Mouse (Mus musculus): ENCODE data around the gene Gm28374.
"Not testable (repeated sequence)": the region's sequence is repeated elsewhere in the genome, so short reads cannot be mapped to it uniquely, and the experiment has no call there.

Gm28374 gene

DNA sequence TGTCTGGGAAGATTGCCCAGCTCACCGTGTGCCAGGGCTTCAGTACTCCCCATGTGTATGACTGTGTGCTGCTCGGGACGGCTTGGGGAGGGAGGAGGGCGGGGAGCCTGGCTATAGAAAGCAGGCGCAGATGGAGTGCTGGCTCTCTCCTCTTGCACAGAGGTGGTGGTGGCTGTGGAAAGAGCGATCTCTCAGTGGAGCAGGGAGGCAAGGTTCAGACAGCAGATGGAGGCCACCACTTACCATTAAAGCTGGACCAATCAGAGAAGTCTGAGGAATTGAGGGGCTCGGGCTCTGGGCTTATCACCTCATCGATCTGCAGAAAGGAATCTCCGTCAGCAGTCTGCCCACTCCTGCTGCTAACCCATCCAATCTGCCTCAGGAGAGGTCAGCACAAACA lies at the start of gene Gm28374:
TSS of gene Gm28374 (minus strand) at position 101 of the 400 bp plus-strand sequence.
- in situ Hi-C loops (cut with MboI; ENCODE audit: low sequenced_read_pairs): no loop called here

DNA sequence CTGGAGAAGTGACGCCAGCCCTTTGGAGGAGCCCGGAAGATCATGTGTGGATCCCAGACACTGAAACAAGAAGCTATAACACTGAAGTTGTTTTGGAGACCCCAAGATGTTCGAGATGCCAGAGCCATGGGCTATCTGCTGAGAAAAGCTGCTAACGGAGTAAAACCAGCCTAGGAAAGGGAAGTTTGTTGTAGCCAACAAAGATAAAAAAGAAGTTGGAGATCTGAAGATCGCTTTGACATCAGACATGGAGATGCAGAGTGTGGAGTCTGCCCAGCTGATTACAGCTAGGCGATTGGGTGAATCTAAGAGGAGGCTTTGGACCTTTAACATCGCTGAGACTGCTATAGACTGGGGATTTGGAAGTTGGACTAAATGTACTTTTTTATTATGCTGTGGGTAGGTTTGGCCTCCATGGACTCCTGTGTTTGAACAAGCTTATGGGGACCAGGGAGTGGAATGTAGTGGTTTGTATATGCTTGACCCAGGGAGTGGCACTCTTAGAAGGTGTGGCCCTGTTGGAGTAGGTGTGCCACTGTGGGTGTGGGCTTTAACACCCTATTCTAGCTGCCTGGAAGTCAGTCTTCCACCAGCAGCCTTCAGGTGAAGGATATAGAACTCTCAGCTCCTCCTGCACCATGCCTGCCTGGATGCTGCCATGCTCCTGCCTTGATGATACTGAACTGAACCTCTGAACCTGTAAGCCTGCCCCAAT lies 48.5 kb upstream of the Gm28374 start:
- in situ Hi-C loops (cut with MboI; ENCODE audit: low sequenced_read_pairs): not testable (repeated sequence)

DNA sequence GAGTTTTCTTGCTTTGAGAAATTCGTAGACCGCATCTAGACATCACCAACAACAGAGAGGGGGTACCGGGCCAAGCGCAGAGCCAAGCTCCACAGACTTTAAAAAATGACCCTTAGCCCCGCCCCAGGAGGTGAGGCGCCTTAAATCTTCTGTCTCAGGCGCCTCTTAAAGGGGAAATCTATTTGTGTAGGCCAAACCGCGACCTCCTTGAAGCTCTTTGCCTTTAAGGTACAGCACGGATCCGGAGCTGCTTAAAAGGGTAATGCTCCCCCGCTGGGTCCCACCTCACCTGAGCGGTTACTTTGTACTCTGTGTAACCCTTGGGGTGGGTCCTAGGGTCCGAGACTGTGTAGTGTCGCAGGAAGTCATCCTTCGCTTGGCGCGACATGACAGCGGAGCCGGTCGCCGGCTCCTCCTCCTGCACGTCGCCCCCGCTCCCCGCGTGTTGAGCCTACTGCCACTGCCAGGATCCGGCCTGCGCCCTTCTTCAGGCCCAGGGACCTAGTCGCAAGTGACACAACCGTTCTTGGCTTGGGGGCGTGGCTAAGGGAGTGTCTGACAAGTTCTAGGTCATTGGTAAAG lies 45.8 kb upstream of the Gm28374 start, which contains the start of gene Snx15:
TSS of gene Snx15 (minus strand) at position 545 of the 582 bp plus-strand sequence.
- in situ Hi-C loops (cut with MboI; ENCODE audit: low sequenced_read_pairs): loop anchor here (10.0 kb wide), 1 partner anchor 163 kb away; the partner anchor contains the start of gene Pola2

DNA sequence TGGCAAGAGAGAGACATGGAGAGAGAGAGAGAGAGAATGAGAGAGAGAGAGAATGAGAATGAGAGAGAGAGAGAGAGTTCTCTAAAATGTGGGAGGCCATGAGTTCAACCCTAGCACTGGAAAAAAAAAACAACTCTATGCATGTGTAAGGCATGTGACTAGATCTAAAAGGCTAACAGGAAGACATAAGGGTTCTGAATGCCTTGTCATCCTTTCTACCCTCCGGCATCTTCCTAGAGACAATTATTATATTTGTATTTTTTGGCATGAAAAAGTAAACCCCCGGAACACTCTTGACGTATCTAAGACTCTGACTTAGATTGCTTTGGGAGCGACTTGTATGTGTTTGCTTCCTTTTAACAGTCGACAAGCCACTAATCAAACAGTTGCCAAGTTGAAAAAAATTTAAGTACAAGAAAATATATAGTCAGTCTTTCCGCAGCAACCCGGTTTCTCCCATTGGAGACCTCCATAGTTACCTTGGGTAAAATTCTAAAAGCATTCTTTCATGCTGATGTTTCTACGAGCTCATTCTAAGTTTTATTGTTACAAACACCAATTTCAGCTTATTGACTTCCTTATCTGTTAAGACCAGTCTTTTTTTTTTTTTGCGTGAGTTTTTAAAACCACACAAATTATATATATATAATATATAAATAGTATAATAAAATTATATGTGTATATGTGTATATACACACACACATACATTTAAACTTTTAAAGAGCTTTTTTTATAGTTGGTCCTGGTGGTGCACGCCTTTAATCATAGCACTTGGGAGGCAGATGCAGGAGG lies 44.9 kb upstream of the Gm28374 start:
- in situ Hi-C loops (cut with MboI; ENCODE audit: low sequenced_read_pairs): loop anchor here (10.0 kb wide), 1 partner anchor 162 kb away; the partner anchor contains the start of gene Pola2

DNA sequence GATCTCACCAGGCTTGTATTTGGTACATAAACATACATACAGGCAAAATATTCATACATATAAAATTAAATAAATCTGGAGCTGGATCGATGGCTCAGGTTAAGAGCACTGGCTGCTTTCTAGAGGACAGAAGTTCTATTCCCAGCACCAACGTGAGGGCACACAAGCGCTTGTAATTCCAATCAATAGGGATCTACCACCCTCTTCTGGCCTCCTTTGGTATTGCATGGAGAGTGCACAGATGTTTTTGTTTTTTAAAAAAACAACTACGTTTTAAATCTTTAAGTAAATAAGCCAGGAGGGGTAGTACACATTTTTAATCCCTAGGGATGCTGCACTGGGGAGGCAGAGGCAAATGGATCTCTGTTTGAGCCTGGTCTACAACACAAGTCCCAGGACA lies 44.2 kb upstream of the Gm28374 start:
- in situ Hi-C loops (cut with MboI; ENCODE audit: low sequenced_read_pairs): loop anchor here (10.0 kb wide), 1 partner anchor 161 kb away; the partner anchor contains the start of gene Pola2

DNA sequence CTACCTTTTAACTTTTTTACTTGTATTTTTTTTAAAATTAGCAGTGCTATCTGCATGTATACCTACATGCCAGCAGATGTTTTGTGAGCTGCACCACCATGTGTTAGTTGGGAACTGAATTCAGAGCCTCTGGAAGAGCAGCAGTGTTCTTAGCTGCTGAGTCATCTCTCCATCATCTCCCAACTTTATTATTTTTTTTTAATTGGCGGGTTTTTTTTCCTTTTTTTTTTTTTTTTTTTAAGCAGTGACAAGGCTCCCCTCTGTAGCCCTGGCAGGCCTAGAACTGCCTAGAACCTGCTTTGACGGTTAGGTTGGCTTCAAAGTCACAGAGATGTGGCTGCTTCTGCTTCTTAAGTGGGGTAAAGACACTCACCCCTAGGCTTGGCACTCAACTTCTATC lies 42.8 kb upstream of the Gm28374 start:
- in situ Hi-C loops (cut with MboI; ENCODE audit: low sequenced_read_pairs): loop anchor here (10.0 kb wide), 1 partner anchor 160 kb away; the partner anchor contains the start of gene Pola2

DNA sequence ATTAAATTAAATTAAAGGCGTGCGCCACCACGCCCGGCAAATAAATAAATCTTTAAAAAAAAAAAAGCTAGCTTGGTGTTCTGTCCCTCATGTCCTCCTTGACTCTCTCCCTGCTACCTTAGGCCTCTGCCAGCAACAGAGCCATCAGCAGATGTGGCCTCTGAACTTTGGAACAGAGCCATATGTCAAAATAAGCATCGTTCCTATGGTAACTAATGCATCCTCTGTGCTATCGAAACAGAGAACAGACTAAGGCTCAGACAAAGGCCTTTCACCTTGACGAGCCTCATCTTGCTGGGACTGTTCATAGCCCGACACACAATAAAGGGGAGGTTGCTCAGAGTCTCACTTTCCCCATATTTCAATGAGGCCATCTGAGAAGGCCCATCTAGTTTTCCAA lies 41.3 kb upstream of the Gm28374 start:
- in situ Hi-C loops (cut with MboI; ENCODE audit: low sequenced_read_pairs): loop anchor here (10.0 kb wide), 1 partner anchor 159 kb away; the partner anchor contains the start of gene Pola2

DNA sequence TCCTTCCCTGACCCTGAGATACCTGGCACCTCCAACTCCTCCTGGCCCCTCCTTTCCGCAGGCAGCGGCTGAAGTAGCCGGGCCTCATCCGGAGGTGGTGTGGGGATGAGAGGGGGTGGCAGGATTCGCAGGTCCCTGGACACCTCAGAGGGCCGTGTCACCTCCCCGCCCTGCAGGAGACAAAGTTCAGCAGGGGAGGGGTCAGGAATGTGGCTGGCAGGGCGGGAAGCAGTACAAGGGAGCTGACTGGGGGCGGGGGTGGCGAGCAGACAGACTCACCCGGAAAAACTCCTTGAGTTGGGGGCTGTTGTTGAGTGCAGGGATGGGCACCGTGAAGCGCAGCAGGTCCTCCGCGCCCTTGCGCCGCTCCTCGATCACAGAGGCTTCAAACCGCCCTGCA lies 39.7 kb upstream of the Gm28374 start:
- in situ Hi-C loops (cut with MboI; ENCODE audit: low sequenced_read_pairs): loop anchor here (10.0 kb wide), 1 partner anchor 157 kb away; the partner anchor contains the start of gene Pola2

DNA sequence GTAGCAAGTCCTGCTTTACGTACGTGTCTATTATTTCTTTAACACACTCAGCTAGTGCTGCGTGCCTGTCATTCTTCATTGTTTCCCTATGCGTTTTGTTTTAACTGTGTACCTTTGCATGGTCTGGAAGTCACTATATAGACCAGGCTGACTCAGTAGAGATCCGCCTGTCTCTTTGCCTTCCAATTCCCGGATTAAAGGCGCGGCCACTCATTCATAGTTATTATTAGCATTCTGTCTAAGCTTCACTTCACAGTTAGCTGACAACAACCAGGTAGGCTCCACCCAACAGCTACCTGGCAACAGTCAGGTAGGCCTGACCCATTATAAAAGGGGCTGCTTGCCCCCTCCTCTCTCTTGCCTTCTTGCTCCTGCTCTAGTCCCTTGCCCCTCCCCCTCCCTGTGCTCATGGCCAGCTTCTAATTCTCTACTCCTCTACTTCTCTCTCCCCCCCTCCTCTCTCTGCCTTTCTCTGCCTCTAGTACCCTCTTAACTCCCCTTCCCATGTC lies 36.7 kb upstream of the Gm28374 start:
- in situ Hi-C loops (cut with MboI; ENCODE audit: low sequenced_read_pairs): no loop called here

DNA sequence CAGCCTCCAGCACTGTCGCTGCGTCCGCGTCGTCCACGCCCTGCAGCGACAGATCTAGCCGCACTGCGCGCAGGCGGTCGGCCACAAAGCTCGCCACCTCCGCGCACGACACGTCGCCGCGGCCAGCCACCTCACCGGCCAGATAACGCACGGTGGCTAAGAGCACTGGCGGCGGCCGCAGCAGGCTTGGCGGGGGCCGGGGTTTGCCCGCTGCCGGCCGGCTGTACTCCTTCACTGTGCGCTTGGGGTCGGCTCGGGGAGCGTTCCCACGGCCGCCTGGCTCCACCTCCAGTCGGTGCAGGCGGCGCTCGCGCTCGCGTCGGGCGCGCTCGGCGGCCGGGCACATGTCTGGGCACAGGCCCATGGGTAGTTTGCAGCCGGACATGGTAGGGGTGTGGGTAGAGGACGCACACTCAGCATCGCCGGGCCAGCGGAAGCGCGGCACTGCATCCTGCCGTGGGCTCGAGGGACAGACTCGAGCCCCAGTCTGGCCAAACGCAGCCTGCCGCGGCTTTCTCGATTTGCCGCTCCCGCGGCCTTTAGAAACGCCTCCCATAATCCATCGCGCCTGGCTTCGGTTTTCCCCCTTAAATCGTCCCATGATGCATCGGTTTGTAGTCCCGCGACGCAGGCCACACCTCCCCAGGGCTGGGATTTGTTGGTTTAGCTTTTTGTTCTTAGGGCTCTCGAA lies 36.1 kb upstream of the Gm28374 start, which contains the start of gene Sac3d1:
TSS of gene Sac3d1 (minus strand) at position 665 of the 691 bp plus-strand sequence.
- in situ Hi-C loops (cut with MboI; ENCODE audit: low sequenced_read_pairs): no loop called here

DNA sequence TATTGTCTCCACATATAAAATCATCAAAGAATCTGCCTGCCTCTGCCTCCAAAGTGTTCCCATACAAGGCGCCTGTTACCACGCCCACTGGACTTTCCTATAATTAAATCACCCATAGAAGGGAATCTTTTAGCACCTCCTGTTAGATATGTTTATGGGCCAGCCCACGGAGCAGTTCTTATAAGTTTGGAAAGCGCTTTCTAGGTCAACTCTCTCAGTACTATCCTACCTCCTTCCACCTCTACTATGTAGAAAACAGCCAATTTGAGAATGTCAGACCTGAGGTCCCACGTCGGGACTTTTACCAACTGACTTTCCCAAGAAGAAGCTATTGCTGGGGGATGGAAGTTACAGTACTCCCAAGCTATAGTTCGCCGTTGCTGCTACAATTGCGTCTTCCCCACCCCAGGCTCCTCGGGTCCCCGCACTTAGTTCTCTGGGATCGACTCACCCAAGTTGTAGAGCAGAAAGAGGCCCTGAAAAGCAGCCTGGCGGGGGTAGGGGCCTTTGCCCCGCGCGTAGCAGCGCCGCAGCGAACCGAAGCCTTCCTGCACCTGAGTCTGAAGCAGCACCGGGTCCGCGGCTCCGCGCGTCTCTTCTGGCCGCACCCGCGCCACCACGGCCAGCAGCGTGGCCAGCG lies 35.4 kb upstream of the Gm28374 start:
- in situ Hi-C loops (cut with MboI; ENCODE audit: low sequenced_read_pairs): no loop called here

DNA sequence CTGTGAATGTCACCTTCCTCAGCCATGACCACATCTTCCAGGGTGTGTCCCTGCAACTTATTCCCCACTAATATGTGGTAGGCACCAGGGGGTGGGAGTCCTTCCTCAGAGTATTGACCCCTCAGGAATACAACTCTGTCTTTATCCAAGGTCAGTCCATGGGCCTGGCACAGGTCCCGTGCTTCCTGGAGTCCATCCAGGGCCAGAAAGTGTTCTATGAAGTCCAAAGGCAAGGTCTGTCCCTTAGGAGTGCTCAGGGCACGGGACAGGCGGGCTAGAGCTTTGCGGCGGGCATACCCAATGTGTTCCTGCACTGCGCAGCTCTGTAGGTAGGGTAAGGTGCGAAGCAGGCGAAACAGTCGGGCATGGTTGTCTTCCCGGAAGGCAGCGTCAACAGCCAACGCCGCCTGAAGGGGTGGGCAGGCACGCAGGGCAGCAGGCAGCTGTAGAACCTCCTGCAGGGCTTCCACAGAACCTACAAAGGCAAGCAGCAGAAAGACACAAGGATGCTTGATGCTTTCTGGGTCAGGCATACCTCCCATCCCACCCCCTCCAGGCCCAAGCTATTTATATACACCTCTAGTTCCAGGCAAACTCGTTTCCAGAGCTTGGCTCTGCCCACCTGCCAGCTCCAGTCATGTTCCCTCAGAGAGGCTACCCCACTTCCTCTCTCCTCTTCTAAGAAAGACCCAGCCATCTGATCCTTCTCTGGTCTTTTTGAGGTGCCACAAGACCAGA lies 34.2 kb upstream of the Gm28374 start:
- in situ Hi-C loops (cut with MboI; ENCODE audit: low sequenced_read_pairs): no loop called here

DNA sequence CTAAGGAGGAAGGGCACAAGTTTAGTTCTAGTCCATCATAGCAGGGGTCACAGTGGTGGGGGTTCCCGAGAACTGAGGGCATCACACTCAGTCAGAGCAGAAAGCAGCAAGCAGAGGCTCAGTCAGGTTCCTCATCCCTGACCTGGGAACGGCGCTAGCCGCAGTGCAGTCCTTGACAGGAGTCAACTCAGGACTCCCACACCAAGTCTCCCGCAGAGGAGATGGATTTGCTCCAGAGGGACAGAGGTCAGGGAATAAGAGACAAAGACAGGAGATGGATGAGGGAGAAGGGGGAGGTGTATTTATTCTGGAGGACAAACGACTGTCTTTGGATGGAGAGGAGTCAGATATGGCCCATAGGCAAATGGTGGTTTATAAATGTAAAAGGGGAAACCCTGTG lies 31.1 kb upstream of the Gm28374 start:
- in situ Hi-C loops (cut with MboI; ENCODE audit: low sequenced_read_pairs): no loop called here

DNA sequence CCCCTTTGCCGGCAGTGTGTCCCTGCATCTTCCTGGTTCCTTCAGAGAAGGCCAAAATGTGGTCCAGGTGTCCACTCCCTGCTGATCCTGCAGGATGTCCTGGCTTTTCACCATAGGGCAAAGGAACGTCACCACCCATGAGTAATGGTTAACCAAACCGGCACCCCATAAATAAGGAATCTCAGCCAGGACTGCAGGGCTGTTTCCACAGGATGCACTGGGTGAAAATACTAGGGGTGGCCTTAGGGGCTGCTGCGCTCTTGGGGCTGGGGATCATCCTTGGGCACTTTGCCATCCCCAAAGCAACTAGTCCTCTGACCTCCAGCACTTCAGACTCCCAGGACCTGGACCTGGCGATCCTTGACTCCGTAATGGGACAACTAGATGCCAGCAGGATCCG lies 23.5 kb upstream of the Gm28374 start, which contains the start of gene Naaladl1:
TSS of gene Naaladl1 (plus strand) at position 197 of the 400 bp plus-strand sequence.
- in situ Hi-C loops (cut with MboI; ENCODE audit: low sequenced_read_pairs): no loop called here

DNA sequence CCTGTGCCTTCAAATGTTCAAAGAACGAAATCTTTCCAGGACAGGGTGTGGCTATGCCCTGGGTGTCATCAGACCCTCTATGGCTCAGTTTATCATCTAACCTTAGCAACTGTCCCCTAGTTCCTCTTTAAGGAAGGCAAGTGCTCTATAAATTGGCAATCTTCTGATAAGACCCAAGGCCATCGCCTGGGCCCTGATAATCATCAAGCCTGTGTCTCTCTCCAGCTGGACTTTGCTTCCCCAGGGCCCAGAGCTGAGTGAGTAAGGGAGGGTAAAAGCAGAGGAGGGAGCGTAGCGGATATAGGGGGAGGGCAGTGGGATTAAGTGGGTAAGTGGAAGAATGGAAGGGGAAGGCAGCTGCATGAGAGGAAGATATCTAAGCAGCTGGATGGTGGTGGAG lies 22.4 kb upstream of the Gm28374 start:
- in situ Hi-C loops (cut with MboI; ENCODE audit: low sequenced_read_pairs): no loop called here

DNA sequence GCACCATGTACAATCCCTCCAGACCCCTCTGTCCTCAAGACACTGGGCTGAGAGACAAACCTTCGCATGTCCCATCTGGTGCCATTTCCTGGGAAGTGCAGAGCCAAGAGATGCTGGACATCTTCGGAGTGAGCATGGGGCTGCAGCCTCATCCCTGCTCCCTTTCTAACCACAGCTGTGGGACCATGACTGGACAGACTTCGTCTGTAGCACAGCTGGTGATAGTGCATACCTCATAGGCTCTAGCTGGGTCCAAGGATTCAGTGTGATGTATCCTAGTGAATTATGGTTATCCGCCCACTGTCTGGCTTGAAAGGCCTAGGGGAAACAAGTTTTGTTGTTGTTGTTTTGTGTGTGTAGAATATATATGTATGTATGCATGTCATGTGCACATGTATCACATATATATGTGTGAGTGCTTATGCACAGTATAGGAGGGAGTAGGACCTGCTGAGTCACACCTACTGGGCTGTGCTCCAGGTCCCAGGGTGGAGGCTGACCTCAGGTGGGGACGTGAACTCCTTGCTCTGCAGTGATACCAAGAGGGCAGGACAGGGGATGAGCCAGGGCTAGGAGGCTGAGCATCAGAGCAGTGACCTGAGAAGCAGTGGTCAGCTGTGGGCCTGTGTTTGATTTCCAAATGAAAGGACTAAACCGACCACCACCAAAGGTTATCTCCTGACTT lies 20.3 kb upstream of the Gm28374 start:
- in situ Hi-C loops (cut with MboI; ENCODE audit: low sequenced_read_pairs): no loop called here

DNA sequence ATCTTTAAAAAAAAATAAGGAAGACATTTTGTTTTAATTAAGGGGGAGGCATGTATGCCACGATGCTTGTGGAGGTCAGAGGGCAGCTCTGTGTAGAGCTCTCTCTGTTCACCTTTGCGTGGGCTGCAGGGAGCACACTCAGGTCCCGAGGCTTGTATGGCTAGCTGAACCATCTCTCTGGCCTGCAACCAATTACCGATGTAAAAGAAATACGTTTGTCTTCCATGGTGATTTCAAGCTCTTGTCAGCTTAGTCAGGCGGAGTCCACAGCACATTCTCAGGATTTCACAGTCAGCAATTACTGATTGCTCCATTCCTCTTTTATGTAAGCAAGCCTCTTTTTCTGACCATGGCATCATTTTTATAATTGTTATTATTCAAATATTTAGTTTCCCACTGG lies 19.1 kb upstream of the Gm28374 start:
- in situ Hi-C loops (cut with MboI; ENCODE audit: low sequenced_read_pairs): no loop called here

DNA sequence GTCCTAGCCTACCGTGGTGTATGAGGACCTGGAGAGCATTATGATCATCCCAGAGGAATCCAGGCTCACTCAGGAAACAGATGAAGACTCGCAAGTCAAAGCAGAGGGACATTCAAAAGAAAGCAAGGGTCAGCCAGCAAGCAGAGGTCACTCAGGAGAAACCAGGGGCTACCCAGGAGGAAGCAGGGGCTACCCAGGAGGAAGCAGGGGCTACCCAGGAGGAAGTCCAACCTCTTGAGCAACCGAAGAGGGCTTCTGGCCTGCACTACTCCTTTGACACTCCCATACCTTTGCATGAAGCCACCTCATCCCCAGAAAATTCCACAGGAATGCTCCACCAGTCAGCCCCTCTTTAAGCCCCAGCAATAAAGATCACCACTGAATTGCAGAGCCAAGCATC lies 15.8 kb upstream of the Gm28374 start:
- in situ Hi-C loops (cut with MboI; ENCODE audit: low sequenced_read_pairs): no loop called here

DNA sequence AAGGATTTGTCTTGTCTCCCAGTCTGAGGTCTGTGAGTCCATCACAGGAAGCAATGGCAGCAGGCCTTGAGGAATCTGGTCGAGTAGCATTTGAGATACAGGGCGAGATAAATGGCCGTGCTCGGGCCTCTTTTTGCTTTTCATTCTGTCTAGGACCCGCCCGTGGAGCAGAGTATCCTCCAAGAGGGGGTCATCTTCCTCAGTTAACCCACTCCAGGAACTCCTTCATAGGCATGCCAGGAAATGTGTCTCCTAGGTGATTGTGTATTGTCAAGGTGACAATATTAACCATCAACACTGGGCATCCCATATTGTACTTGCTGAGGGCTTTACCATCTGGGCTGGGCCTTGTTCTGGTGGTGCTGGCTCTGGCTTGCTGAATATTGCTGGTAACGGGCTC lies 12.1 kb upstream of the Gm28374 start, which contains the start of gene AC131692.1:
TSS of gene AC131692.1 (plus strand) at position 301 of the 400 bp plus-strand sequence.
- in situ Hi-C loops (cut with MboI; ENCODE audit: low sequenced_read_pairs): no loop called here

Data from CH12F3 (cell line).